Mouse (Mus musculus) activated CD4-positive, CD25-positive, alpha-beta regulatory T cell (primary cell): ENCODE data around the gene Atp13a3. TPM values are rescaled to one million over a fixed set of nuclear protein-coding genes. Genes with fewer than 3 reads are reported as not detected.

Experiments used
- polyA plus RNA-seq, 2 experiments: library from polyadenylated mRNA; unstranded; fragments of 100-300 nt; shearing (Covaris generic); gene quantifications; one replicate each; pipeline ENCODE4 v1.2.1; 2017

Atp13a3 gene
- polyA plus RNA-seq, result 10 to 100 TPM; 47.6 to 53.3 TPM

DNA sequence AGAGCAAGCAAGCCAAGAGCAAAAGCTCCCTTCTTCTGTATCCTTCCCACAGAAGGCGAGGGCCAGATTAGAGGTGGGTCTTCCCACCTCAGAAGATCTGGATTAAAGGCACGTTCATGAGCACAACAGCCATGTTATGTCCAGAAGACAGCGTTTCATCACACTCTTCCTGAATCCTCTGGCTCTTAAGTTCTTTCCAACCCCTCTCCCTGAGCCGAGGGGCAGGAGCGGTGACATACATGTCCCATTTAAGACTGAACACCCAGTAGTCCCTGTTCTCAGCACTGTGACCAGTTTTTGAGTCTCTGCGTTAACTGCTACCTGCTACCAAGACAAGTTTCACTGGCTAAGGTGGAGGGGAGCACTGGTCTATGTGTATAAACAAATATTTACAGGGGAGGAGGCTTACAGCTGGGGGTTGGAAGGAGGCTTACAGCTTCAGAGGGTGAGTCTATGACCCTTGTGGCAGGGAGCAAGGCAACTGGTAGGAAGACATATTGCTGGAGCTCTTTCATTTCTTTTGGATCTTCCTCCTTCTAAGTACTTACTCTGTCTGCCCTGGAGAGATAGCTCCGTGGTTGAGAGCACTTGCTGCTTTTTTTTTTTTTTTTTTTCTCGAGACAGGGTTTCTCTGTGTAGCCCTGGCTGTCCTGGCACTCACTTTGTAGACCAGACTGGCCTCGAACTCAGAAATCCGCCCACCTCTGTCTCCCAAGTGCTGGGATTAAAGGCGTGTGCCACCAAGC lies at the start of gene Atp13a3:
Gene Atp13a3 (minus strand): TSS at position 51 of the 746 bp plus-strand sequence.

DNA sequence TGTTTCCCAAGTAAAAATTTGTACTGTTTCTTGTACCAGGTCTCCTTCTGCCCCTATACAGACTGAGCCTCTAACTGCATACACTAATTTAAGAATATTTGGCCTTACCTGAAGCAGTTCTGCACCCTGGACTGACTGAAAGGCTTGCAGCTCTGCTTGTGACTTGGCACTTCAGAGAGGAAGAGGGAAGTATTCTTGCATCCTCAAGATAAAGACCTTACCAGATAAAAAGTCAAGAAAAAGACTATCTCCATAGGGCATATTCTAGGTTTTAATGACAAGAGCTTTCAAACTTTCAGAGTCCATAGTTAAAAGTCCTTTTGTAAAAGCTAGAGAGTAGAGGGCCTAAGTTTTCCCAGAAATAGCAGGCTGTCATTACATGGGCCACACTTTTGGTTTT lies 95.1 kb downstream of the Atp13a3 start, which contains the start of gene Gp5:
Gene Gp5 (minus strand): TSS at position 133 of the 400 bp plus-strand sequence.

DNA sequence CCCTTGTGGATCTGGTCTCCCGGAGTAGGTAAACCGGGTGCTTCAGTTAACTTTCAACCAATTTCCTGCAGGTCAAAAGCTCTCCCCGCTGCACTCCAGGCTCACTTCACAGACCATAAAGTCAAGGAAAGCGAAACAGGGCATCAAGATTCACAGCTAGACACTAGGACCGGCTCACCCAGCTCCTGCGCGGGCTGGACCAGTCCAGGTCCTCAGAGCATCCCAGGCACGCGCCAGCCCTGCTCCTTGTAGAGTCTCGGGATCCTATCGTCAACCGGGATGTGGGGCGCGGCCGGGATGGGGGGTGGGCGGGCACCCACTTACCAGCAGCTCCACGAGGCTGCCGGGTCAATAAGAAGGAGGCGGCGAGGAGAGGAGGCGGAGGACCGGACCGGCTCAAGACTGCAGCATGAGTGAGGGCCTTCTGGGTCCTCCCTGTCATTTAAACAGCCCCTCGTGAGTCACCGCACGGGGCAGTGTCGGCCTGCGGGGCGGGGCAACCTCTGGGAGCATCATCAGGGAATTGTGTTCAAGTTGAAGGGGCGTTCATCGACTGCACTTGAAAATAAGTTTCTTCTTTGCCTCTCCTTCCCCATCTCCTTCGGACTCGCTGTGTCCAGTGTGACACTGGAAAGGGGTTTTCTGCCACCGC lies 122.8 kb downstream of the Atp13a3 start, which contains the start of gene Lrrc15:
Gene Lrrc15 (minus strand): TSS at position 413 of the 652 bp plus-strand sequence.

DNA sequence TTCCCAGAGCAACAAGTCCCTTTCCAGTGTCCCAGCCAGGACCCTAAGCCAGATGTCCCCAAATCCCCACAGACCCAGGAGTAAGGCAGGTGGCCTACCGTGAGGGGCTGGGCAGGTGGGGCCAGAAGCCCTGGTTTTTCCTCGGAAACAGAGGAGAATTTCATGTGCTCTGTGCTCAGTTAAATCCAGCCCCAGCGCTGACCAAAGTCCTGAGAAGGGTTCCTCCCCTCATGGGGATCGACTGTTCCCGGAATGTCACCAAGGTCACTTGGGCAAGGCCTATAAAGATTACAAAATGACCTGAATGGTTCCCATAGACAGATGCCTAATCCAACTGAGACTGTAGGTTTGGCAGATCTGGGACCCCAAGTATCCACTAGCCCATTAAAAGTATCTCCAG lies 138.4 kb downstream of the Atp13a3 start, which contains the start of gene Cpn2:
Gene Cpn2 (minus strand): TSS at position 141 of the 400 bp plus-strand sequence.

Other genes with a start within 250 kb of the Atp13a3 start
- gene Cpn2, start 138.5 kb downstream of the Atp13a3 start, polyA plus RNA-seq, result under 1 TPM in 1 of 2 experiments, not detected in 1; 0.04 TPM
- under 1 TPM in 1 of 2 experiments, not detected in 1; 0.39 TPM for gene Lrrc15, start 122.7 kb downstream of the Atp13a3 start, polyA plus RNA-seq
- under 1 TPM in 1 of 2 experiments, not detected in 1; 0.36 TPM for gene Gp5, start 95.2 kb downstream of the Atp13a3 start, polyA plus RNA-seq
- under 1 TPM; 0.10 to 0.49 TPM for gene Tmem44, start 144.9 kb upstream of the Atp13a3 start, polyA plus RNA-seq
- gene Lsg1, start 181.6 kb upstream of the Atp13a3 start, polyA plus RNA-seq, result 10 to 100 TPM; 52.8 to 77.0 TPM
- 1 to 10 TPM; 2.5 to 2.9 TPM for gene Fam43a, start 193.7 kb upstream of the Atp13a3 start, polyA plus RNA-seq